Mouse (Mus musculus): ENCODE measurements around the gene Atp8b2. TPM values are rescaled to one million over a fixed set of nuclear protein-coding genes. Genes with fewer than 3 reads are reported as not detected.
A peak's percentile ranks its signal among the peaks of the same experiment; 100 is the strongest.

Atp8b2 gene
- total RNA-seq, 2 experiments from 2014 or later: 82.7 to 86.9 TPM

DNA sequence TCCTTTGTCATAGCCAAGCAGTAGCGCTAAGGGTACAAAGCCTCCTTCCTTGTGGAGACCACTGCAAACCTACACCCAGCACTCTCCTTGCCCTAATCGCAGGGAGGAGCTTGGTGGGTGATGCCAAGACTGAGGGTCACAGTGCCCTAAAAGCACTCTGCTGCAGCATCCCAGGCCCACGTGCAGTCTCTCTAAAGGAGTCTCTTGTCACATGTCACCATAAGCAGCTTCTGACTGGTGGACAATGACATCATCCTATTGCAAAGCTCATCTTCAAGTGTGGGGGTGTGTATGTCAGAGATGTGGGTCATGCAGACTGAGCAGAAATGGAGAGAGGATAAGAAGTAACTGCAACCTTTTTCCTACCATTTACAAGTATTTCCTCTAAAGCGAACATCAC is 3.9 kb downstream of the Atp8b2 start:
- DNase-seq: no peak

DNA sequence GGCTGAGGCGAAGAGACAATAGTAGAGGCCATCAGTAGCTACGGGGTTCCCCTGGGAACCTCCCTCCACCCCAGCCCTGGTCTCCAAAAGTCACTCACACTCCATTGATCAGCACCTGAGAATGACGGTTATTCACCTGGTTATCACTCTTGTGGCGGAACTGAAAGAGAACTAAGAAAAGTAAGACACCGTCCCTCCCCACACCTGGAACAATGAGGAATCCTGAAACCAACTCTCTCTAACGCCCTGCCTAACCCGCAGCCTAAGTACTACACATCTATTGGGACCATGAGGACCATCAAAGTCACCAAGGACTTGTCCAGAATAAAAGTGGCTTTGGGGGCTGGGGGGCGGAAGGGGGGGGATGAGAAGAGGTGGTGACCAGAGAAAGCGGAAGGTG is 5.4 kb downstream of the Atp8b2 start:
- DNase-seq: no peak

DNA sequence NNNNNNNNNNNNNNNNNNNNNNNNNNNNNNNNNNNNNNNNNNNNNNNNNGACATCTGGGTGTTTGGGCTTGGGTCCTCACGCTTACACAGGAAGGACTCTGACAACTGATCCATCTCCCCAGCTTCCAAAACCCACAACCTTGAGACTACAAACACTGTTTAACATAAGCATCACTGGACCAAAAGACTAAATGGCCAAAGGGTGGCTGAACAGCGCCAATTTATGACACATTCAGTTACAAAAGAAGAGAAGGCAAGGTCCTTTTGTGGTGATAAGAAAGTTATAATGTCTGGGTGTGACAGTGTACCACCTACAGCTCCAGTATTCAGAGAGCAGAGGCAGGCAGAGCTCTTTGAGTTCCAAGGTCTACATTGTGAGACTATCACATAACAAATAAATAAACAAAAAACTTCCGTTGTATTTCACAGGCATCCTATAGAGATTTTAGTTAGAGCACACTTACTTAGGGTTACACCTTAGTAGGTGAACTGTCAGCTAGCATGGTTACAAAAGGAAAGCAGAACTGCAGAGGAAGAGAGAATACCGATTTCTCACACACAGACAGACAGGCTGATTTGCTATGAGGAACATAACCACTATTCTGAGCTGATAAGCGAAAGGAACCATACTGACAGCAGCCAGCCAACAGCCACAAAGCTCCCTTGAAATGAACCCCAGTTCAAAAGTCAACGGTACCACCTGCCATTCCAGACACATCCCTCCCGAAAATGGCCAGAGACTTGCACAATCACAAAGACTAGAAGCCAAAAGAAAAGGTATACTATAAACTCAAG is 6.9 kb downstream of the Atp8b2 start:
- no peak for DNase-seq

DNA sequence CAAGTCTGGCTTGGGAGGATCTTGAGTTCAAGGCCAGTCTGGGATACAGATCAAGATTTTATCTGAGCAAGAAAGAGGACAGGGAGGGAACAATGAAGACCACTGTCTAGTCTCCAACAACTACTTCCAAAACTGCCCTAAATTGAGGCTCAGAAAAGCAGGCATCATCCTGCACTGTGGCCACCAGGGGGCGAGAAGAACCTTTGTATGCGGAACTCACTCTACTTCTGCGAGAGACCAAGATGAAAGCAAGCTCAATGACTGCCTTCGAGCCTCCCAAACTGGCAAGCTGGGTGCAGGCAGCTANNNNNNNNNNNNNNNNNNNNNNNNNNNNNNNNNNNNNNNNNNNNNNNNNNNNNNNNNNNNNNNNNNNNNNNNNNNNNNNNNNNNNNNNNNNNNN is 9.9 kb downstream of the Atp8b2 start:
- DNase-seq: peak; percentile 69 to 71

DNA sequence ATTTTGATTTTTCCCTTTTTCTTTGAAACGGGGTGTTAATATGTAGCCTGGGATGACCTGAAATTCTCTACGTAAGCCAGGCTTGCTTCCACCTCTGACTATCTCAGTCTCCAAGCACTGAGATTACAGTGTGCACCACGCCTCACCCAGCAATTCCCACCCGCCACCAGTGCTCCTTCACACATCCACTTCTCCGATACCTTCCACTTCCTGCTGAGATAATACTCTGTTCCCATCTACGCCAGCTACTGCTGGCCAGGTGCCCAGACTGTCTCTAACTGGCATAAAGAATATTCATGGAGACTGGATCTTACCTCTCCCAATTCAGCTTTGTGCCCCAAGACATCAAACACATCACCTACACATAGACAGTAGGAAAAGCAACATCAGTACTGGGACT is 14.7 kb downstream of the Atp8b2 start:
- DNase-seq: no peak

DNA sequence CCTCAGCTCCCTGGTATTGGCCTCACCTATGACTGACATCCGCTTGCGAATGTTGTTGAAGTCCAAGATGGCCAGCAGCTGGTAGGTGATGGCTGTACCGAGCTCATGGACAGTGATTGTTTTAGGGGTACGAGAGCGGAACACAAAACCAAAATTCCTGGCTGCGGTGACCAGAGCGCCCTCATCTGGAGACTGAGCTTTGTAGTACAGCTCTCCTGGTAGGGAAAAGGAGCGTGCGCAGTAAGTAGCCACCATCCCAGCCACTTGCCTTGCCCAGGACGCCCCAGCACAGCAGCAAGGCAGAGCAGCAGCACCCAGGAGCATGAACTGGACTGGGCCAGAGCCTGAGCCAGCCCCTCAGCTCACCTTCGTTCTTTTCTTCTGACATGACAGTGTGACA is 15.3 kb downstream of the Atp8b2 start:
- DNase-seq: no peak

DNA sequence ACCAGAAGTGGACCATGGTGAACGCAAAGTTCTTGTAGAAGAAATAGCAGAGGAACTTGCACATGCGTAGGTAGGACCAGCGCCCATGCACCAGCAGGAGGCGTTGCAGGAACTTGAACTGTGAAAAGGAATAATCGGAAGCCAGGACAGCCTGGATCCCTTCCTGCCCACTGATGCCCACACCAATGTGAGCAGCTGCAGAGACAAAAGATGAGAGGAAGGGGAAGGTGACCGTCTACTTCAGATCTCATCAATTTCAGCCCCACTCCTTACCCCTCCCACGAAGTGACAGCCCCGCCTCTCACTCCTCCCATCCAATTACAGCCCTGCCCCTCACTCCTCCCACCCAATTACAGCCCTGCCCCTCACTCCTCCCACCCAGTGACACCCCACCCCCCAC is 18.3 kb downstream of the Atp8b2 start:
- no peak for DNase-seq

DNA sequence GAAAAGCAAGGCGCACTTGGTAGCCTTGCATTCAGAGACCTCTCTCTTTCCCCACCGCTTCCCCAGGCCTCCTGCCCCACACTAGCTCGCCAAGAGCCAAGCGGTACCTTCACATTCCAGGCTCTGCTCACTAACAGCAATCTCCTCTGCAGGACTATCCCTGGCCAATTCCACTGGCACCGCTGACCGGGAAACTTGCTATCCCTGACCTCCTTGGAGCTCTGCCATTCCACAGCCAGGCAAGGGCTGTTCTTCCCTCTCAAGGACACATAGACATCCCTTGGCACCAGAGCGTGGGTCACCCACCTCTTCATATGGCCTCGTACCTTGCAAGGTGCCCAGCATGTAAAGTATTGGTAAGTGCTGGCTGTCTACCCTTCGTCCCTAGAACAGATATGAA is 20.4 kb downstream of the Atp8b2 start:
- DNase-seq: no peak

DNA sequence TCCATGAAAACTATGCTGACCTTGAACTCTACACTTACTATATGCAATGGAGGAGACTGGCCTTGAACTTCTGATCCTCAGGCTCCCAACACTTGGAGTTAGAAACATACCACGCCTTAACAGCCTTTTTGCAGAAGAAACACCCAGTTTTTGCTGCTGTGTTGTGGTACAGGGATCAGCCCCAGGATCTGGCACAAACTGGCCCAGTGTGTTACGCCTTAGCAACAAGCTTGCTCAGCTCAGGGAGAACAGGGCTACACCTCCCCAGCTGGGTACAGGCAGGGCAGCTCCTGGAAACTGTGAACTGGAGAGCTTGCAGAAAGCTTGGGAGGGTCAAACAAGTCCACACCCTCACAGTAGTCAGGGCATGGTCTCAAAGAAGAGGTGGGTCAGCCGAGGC is 26.8 kb downstream of the Atp8b2 start:
- DNase-seq: no peak

DNA sequence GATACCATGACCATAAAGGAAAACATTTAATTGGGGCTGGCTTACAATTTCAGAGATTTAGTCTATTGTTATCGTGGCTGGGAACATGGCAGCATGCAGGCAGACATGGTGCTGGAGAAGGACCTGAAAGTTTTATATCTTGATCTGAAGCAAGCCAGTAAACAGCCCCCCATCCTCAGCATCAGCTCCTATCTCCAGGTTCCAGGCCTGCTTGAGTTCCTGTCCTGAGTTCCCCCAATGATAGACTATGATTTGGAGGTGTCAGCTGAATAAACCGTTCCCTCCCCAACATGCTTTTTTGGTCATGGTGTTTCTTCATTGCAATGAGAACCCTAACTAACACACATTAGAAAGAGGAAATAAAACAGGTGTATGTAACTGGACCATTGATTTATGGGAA is 30.4 kb downstream of the Atp8b2 start:
- no peak for DNase-seq

DNA sequence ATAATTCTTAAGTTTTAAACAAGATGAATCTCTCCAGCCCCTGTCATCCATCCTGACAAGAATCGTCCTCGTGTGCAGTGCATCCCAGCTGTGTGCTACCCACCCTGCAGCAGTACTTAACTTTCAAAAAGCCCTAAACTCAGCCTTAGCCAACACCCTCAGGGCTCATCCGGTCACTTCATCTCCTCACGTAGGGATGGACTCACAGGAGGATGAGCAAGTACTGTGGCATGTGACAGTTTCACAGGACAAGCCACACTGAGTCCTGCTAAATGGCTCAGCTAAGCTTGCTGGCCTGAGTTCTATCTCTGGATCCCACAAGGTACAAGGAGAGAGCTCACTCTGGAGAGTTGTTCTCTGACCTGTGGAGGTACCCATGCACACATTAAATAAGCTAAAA is 34.4 kb downstream of the Atp8b2 start:
- no peak for DNase-seq

DNA sequence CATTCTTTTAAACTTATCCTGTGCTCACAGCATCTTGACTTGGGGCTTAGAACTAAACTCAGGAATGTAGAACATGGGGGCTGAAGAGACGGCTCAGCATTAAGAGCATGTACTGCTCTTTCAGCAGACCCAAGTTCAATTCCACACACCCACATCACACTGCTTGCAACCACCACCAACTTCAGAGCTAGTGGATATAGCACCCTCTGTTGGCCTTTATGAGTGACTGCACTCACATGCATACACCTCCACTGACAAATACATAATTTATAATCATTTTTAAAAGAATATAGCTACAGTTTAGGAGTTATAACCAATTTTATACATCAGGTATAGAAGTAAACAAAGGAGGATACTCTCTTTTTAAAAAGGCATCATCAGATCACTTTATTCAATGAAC is 36.9 kb downstream of the Atp8b2 start:
- no peak for DNase-seq

DNA sequence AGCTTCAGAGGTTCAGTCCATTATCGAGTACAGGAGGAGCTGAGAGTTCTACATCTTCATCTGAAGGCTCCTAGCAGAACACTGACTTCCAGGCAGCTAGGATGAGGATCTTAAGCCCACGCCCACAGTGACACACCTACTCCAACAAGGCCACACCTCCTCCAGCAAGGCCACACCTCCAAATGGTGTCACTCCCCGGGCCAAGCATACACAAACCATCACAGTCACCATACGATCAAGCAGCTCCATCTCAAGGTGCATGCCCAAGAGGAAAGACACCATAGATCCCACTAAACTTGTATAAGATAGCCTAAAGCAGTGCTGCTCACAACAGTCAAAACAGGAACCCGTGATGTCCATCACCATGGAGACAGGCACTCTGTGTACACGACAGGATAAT is 42.6 kb downstream of the Atp8b2 start:
- DNase-seq: no peak

DNA sequence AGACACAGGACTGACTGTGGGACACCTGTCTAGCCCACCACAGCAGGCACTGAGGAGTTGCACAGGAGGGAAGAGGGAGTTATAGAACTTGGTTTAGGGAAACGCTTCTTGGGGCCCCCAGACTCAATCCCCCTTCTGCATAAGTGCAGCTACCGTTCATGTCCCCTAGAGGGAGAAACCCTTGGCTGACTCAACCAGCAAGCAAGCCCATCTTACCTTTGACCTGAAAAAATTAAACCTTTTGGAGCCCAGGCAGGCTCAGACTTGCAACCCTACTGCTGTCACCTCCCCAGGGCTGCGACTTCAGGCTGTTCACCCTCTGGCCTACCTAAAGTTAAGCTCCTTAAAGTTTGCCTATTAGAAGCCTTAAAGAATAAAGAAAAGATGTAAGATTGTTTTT is 45.9 kb downstream of the Atp8b2 start:
- DNase-seq: no peak

DNA sequence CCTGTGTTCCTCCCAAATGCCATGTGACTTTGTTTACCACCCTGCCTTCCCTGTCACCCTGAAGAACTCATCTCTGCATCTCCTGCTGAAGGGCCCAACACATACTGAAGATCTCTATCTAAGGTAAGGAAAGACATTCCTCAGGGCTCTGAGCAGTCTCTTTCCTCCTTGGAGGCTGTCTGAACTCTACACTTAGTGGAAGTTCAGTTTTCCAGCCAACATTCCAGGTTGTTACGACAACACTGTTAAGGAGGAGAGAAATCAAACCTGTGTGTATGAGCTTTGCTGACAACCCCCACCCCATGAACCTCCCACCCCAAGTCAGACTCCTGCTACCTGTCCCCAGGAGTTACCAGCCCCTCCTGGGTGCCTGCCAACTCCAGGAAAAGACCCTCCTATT is 46.7 kb downstream of the Atp8b2 start:
- no peak for DNase-seq

DNA sequence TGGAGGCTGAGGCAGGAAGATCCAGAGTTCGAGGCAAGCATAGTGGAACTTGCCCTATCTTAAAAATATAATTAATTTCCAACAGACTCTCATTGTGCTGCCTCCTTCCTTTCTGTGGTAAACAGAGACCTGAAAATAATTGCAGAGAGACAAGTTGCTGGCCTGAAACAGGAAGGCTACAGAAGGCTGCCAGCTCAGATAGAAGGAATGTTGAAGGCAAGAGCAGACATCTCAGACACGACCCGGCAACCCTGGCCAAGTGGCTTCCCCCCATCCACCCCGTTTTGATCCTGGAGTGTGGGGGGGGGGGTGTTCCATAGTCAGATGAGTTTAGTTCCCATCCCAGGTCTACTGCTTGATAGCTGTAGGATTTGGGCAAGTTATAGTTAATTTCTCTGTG is 48.6 kb downstream of the Atp8b2 start:
- DNase-seq: no peak

DNA sequence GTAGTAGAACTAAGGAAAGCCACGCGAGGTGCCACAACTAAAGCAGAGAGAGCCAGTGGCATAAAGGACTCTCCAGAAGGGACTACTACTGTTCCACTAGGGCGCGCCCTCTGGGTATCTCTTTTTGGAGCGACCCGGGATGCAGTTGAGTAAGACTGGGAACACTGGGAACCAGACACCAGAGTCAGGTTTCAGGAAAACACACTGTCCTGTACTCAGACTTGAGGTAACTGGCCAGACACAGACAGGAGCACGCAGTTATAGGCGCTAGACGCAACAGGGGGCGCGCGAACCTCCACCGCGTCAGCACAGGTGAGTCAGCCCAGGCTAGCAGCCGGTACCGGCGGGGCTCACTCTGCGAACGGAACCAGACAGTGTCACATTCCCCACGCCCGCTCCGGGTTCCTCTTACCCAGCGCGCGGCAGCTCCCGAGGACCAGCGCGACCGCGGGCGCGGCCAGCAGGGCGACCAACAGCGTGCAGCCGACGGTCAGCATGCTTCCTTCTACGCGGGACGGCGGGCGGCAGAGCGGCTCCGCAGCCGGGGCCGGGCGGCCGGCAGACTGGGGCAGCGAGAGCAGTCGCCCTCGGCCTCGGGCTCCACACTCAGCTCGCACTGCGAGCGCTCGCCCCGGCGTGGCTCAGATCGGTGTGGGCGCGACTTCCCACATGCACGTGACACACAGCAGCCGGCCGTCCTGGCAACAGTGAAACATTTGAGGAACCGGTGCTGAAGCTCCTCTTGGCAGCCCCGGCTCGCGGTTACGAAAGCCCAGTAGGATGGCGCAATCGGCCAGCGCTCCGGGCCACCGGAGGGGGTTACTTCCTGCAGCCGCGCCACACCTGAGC is 50.5 kb downstream of the Atp8b2 start, which contains the start of gene Il6ra:
Gene Il6ra, minus strand, starts transcription at position 654 of the 849 bp plus-strand sequence.
- DNase-seq: peak; percentile 78 to 83

DNA sequence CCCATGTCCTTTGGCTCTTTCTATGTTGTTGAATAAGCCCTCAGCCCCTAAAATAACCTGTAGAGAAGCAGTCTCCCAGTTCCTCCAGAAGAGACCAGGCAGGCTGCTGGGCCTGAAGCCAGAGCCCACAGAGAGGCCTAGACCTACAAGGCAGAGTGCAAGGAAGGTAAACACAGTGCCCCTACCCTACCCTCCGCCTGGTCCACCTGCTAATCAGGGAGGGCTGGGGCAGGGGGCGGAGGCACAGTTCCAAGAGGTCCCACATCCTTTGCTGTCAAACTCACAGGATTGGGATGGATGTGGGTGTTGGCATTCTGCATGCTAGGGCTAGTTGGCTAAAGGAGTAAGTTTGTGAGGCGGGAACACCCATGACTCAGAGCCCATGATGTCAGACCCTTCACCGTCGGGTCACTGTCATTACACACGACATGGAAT is 51.2 kb downstream of the Atp8b2 start:
- DNase-seq: no peak

DNA sequence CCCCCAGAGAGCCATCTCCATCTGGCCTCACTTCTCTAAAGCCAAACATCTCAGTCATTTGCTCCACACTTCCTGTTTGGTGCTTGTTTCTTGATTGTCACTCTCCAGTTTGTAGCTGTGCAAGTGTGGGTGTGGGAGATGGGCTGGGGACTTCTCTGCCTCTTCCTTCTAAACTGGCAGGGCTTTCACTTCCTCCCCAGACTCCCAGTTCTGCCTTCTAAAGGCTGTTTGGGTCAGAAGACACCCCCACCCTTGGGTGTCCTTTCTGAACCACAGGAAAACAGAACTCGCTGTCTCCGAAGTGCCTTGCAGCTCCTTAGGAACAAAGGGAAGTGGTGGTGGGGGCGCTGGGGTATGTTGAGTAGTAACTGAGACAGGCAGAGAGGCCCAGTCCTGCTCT is 52.1 kb downstream of the Atp8b2 start:
- peak; percentile 16 to 19 for DNase-seq

DNA sequence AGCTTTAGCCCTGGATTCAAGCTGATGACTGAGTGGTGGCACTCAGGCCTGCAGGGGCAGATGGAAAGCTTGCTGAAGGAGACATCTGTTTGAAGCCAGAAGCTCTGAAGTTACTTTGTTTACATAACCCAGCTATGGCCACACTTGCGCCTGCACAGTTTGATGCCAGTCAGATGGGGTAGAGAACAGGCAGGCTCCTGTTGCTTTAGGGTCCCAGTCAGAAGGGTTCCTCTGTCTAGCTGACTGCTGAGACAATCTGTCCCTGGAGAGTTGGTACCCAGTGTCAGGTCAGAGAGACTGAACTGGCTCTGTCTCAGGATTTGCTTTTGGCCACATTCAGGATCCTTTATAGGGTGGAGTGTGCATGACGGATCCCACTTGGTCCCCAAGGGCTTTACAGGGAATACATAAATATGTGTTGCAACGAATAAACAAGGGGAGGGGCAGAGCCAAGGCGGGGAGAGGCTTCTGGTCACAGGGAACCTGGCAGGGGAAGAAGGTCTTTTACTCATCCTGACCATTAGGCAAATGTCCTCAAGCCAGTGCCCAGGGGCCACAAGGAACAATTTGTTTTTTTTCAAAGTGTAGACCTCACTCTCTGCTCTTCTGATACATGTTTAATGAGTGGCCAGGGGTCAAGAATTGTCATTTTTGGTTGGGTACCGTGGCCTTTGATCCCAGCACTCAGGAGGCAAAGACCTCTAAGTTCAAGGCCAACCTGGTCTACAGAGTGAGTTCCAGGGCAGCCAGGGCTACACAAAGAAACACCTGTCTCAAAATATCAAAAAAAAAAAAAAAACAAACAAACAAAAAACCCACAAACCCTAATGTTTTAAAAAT is 53.4 kb downstream of the Atp8b2 start:
- DNase-seq: no peak

DNA sequence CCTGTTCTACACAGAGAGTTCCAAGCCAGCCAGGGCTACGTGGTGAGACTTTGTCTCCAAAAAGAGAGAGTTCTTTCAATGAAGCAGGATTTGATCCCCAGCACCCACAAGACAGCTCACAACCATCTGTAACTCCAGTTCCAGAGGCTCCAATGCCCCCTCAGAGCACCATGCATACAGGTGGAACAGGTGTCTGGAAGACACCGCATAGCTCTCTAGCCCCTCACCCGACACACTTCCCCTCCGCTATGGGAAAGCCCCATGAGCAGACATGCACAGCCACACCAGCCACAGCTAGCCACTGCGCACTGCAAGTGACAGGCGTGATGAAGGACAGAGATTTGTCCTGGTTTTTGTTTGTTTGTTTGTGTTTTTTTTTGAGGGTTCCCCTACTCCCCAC is 54.5 kb downstream of the Atp8b2 start:
- no peak for DNase-seq

DNA sequence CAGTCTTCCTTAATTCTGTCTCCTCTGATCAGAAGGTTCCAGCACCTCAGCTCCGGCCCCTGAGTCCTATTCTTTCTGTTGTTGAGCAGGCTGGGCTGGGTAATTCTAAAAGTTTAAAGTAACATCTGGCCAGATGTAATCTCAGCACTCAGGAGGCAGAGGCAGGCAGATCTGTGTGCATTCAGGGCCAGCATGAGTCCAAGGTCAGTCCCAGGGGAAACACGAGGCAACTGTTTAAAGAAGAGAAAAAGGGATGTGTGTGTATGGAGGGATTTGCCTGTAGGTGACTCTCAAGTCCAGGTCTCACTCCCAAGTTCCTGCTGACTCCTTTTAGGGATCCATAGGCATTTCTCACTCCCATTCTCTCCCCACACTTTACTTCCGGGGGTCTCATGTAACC is 55.5 kb downstream of the Atp8b2 start:
- no peak for DNase-seq

DNA sequence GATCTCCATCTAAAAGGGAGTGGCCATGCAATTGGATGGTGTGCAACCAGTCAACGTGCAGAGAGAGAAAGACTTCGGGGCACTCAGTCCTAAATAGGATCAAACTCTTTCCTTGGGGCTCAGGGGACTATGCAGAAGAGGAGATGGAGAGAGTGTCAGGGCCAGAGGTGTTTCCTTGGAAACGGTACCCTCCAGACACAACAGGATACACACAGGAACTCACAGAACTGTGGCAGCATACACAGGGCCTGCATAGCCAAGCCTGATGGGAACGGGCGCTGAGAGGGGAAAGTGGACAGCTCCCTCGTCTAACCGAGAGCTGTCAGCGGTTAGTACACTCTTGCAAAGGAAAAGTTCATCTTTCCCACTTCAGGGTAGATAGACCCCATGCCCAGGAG is 63.8 kb downstream of the Atp8b2 start:
- DNase-seq: no peak

Data from layer of hippocampus, postnatal 36 days (tissue).